Mouse (Mus musculus) midbrain, postnatal 0 days (tissue): ENCODE data around the gene Tmie. TPM values are rescaled to one million over a fixed set of nuclear protein-coding genes. Genes with fewer than 3 reads are reported as not detected.

ENCODE experiments used
- ATAC-seq: fragments of 200-750 bp; cut with Nextera tagmentation; 2 replicates; pipeline ENCODE4 v1.8.0; 2017; ENCODE audit warnings: moderate number of reproducible peaks, mild to moderate bottlenecking, moderate TSS enrichment, moderate library complexity; ENCODE audit not compliant: low FRiP score
- DNase-seq: peaks from one replicate; pipeline ENCODE4 v3.0.0-alpha.2; 2015; ENCODE audit warnings: low spot score
- H3K27ac ChIP-seq: fragments of 300-500 bp; sonication (generic); 2 replicates; pipeline ENCODE4 v1.5.1; 2014; ENCODE audit warnings: low read depth, mild to moderate bottlenecking, low read length, mixed read lengths
- H3K27me3 ChIP-seq: fragments of 300-500 bp; sonication (generic); 2 replicates; pipeline ENCODE4 v1.6.1; 2014; ENCODE audit warnings: low read length, control low read depth, mixed read lengths; ENCODE audit not compliant: insufficient read depth
- H3K36me3 ChIP-seq: fragments of 300-500 bp; sonication (generic); 2 replicates; pipeline ENCODE4 v1.6.1; 2014; ENCODE audit warnings: low read length, control low read depth, mixed read lengths; ENCODE audit not compliant: insufficient read depth
- H3K4me1 ChIP-seq: fragments of 300-500 bp; sonication (generic); 2 replicates; pipeline ENCODE4 v1.6.1; 2014; ENCODE audit warnings: mild to moderate bottlenecking, control low read depth, antibody characterized with exemption, low read length, mixed read lengths; ENCODE audit not compliant: insufficient read depth
- H3K4me2 ChIP-seq: fragments of 300-500 bp; sonication (generic); 2 replicates; pipeline ENCODE4 v1.6.1; 2014; ENCODE audit warnings: low read depth, mild to moderate bottlenecking, low read length, mixed read lengths; ENCODE audit not compliant: poor library complexity, severe bottlenecking
- H3K4me3 ChIP-seq: fragments of 300-500 bp; sonication (generic); 2 replicates; pipeline ENCODE4 v1.5.1; 2014; ENCODE audit warnings: low read depth, mild to moderate bottlenecking, low read length, moderate library complexity
- H3K9ac ChIP-seq: fragments of 300-500 bp; sonication (generic); replicated peaks from 2 replicates; pipeline ENCODE4 v1.6.1; 2014; ENCODE audit warnings: mild to moderate bottlenecking, low read length, moderate library complexity, mixed read lengths; ENCODE audit not compliant: poor library complexity, severe bottlenecking
- H3K9me3 ChIP-seq: fragments of 300-500 bp; sonication (generic); 2 replicates; pipeline ENCODE4 v1.6.1; 2016; ENCODE audit warnings: low read length, control low read depth
- CTCF ChIP-seq: IDR thresholded peaks from 2 replicates; pipeline ENCODE4 v1.5.1; 2016; ENCODE audit warnings: antibody characterized with exemption, mild to moderate bottlenecking
- WGBS: fragments of 180-500 bp; shearing (Covaris S2); extraction: QIAGEN DNeasy Blood & Tissue Kit; methylation state at CpG from one replicate; pipeline ENCODE4 v1.1.7; 2014; 5-methylcytosine and 5-hydroxymethylcytosine counted together
- polyA plus RNA-seq: library from polyadenylated mRNA; unstranded; fragments of >200 nt; fragmentation: Nextera tagmentation; extraction: Ambion mirVana; gene quantifications from 2 replicates; pipeline ENCODE4 v1.2.1, GENCODE M21; 2015
- total RNA-seq: library from RNA; depleted of rRNA; stranded (reverse); fragments of >200 nt; gene quantifications from 2 replicates; pipeline ENCODE4 v1.2.3, GENCODE M21; 2014

Tmie gene
- total and polyA plus RNA-seq, 2 experiments from 2014 or later: 3.7 to 6.6 TPM

GRCm38 (mm10) chr9:110899451-110900008 lies 19.6 kb upstream of the Tmie start:
- Histone ChIP-seq H3K36me3 (no peaks in the 10 kb centered on the region), H3K4me2 (no peak overlapping the region), H3K27me3 (no peaks in the 10 kb centered on the region), H3K27ac (no peak overlapping the region), H3K9me3 (no peaks in the 10 kb centered on the region), H3K4me3 (no peak overlapping the region), H3K4me1 (no peaks in the 10 kb centered on the region), H3K9ac (no peak overlapping the region)
- no peak for DNase-seq
- no peak for TF ChIP-seq CTCF
- 59% methylated on average over 10 of the region's 10 CpGs for WGBS
- ATAC-seq: no peak

GRCm38 (mm10) chr9:110896595-110896994 lies 16.7 kb upstream of the Tmie start:
- no peak overlapping the region for H3K9ac ChIP-seq
- no peaks in the 10 kb centered on the region for H3K27me3 ChIP-seq
- H3K4me1 ChIP-seq: no peaks in the 10 kb centered on the region
- TF ChIP-seq CTCF: no peak
- no peak for DNase-seq
- WGBS: 9% methylated on average over 5 of the region's 6 CpGs
- H3K9me3 ChIP-seq: no peaks in the 10 kb centered on the region
- no peak overlapping the region for H3K4me3 ChIP-seq
- H3K4me2 ChIP-seq: no peak overlapping the region
- peak; percentile 35; the same call in 1 of the 2 replicates for ATAC-seq
- no peaks in the 10 kb centered on the region for H3K36me3 ChIP-seq
- H3K27ac ChIP-seq: no peak overlapping the region

GRCm38 (mm10) chr9:110895994-110896393 lies 16.1 kb upstream of the Tmie start:
- Histone ChIP-seq H3K27me3 (no peaks in the 10 kb centered on the region), H3K27ac (no peak overlapping the region), H3K9ac (no peak overlapping the region), H3K4me1 (no peaks in the 10 kb centered on the region), H3K36me3 (no peaks in the 10 kb centered on the region), H3K4me2 (no peak overlapping the region), H3K9me3 (no peaks in the 10 kb centered on the region), H3K4me3 (no peak overlapping the region)
- no peak for TF ChIP-seq CTCF
- ATAC-seq: no peak
- no peak for DNase-seq
- 18% methylated on average over 7 of the region's 7 CpGs for WGBS

- Histone ChIP-seq H3K4me3 (no peak overlapping the region), H3K9ac (no peak overlapping the region), H3K27me3 (no peaks in the 10 kb centered on the region), H3K4me1 (no peaks in the 10 kb centered on the region), H3K9me3 (no peaks in the 10 kb centered on the region), H3K27ac (no peak overlapping the region), H3K36me3 (no peaks in the 10 kb centered on the region), H3K4me2 (no peak overlapping the region)
- ATAC-seq: no peak
- 56% methylated on average over 5 of the region's 5 CpGs for WGBS
- no peak for DNase-seq
- TF ChIP-seq CTCF: no peak
Observed at GRCm38 (mm10) chr9:110895507-110895906, 15.6 kb upstream of the Tmie start.

DNA sequence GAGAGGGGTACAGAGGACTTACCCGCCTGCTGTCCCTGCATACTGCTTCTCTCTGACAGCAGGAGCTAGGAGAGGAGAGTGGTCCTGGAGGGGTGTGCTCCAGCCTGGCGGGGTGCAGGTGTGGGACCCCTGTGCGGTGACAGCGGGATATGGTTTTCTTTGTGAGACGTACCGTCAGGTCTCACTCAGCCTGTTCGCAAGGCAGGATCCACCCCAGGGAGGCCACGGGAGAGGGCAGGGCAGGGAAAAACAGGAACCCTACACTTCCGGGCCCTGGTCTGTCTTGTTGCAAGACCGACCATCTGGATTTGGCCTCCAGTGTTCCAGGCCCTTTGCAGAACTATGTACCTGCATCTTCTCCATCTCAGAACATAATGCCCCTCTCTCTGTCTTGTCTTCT lies 13.5 kb upstream of the Tmie start:
- WGBS: 61% methylated on average over 10 of the region's 10 CpGs
- Histone ChIP-seq H3K4me2 (no peak overlapping the region), H3K36me3 (no peaks in the 10 kb centered on the region; the same call in 1 of the 2 replicates)

DNA sequence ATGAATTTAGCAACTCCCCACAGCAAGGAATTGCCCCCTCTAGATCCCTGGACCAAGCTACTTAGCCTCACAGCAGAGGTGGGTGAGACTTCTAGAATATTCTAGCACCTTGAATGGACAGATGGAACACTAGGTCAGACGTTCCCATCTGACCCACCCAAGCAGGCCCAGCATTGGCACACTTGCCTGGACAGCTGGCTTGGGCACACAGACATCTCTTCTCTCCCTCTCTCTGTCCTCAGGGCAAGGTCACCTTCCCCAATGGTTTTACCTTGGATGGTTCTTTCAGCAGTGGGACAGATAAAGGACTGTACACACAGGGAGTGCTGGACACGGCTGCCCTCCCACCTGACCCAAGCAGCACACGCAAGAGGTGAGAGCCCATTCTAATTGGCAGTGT lies 12.6 kb upstream of the Tmie start:
- Histone ChIP-seq H3K4me1 (no peaks in the 10 kb centered on the region), H3K9ac (no peak overlapping the region), H3K27me3 (no peaks in the 10 kb centered on the region), H3K27ac (no peak overlapping the region), H3K4me3 (no peak overlapping the region), H3K9me3 (no peaks in the 10 kb centered on the region), H3K36me3 (no peaks in the 10 kb centered on the region; the same call in 1 of the 2 replicates), H3K4me2 (no peak overlapping the region)
- ATAC-seq: no peak
- no peak for TF ChIP-seq CTCF
- DNase-seq: no peak
- 85% methylated on average over 3 of the region's 3 CpGs for WGBS

More for the DNA sequence above, 13.5 kb upstream of the Tmie start:
- ATAC-seq (no peak), DNase-seq (no peak)
- Histone ChIP-seq H3K9ac (no peak overlapping the region), H3K27me3 (no peaks in the 10 kb centered on the region), H3K4me1 (no peaks in the 10 kb centered on the region), H3K9me3 (no peaks in the 10 kb centered on the region), H3K4me3 (no peak overlapping the region), H3K27ac (no peak overlapping the region)
- no peak for TF ChIP-seq CTCF
